Mouse (Mus musculus) liver, postnatal 0 days (tissue): ENCODE measurements at regions not wholly inside any gene's neighbourhood (a gene's known extent, or its start where the extent isn't known, plus 50 kb on each side); places are given as distances from the start of the nearest gene placed in this dataset.

Experiments
- CTCF ChIP-seq: sonication (generic); IDR thresholded peaks from 2 replicates; pipeline ENCODE4 v1.5.1; 2016; ENCODE audit warnings: antibody characterized with exemption, low read depth
- EP300 ChIP-seq: IDR thresholded peaks from 2 replicates; pipeline ENCODE4 v1.6.1; 2016; ENCODE audit warnings: antibody characterized with exemption, low read depth, mild to moderate bottlenecking

DNA sequence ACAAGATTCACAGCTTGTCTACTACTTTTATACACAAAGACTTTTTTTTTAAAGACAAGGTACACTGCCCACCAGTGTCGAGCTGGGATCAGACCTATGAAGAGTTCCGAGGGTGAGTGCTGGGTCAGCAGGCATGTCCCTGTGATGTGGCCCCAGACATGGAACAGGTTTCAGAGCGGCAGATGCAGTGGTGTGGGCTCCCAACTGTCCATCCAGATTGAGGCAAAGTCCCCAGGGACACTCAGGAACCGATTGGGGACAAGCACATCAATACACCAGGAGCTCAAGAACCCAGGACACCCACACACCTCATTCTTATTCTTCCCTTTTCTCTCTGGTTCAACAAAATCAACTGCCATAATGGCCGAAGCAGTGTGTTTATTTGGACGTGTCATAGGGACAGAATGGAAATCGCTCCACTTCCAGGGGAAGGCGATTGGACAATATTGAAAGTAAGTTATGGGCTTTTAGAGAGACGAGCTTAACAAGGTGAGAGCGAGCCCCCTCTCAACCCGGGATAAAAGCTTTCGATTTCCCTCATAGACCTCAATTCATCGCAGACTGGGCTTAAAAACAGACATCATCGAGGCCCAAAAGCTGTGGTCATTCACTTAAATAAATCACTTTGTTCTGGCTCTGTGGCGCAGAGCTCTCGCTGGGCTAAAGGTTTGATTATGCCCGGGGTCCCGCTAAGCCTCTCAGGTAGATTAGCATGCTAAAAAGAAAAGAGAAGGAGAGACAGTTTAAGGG, 127.6 kb upstream of the Zdhhc25 start:
- TF ChIP-seq CTCF (no peak), EP300 (no peak)
